Mouse (Mus musculus) gastrocnemius, postnatal 10 days (tissue): ENCODE data around the gene Cfap157. TPM values are rescaled to one million over a fixed set of nuclear protein-coding genes. Genes with fewer than 3 reads are reported as not detected.
A peak's percentile ranks its signal among the peaks of the same experiment; 100 is the strongest.

Experiments
- DNase-seq: peaks from one replicate; pipeline ENCODE4 v3.0.0; 2021; ENCODE audit warnings: mixed read lengths
- long read RNA-seq, 2 experiments: library from polyadenylated mRNA; stranded (forward); transcript quantifications; one replicate each; pipeline ENCODE4 v2.0.0; 2021
- total RNA-seq, 2 experiments: library from RNA; stranded (reverse); gene quantifications; 2 replicates each; pipeline ENCODE4 v1.2.3; 2021

Gene Cfap157
- not detected for total RNA-seq
- long read RNA-seq, experiment 1 = 0 reads
- long read RNA-seq, experiment 2 = 0 reads

- DNase-seq = no peak
Observed at GRCm38 (mm10) chr2:32784048-32784681, at the start of gene Cfap157. TSS of gene Cfap157 (minus strand) at chr2:32784428.

DNA sequence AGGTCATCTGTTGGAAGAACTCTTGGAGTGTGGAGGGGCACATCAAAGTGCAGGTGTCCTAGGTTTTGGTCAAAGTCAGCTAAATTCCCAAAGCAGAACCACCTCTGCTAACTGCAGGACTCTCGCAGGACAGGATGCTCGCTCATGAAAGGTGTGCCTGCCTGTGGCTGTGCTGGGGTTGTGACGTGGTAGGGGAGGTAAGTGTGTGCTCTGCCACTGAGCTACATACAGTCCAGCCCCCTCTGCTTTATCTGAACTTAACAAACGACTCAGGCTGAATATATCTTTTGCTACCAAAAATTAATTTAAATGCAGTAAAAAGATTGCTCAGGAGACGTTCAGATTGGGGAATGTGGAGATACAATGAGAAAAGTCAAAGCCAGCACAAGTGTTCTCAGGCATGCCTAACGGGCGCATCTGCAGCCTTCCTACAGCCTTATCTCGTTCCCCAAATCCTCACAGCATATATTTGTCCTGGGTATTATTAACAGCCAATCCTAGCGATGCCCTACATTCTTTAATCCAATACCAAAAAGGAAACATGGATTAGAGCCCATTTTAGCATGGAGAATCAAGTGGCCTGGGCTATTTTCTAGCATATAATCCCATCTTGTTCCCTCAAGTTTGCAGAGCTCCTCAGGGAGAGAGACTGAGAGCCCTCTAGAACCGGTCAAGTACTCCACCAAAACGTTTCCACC lies 44.9 kb upstream of the Cfap157 start:
- DNase-seq = no peak

GRCm38 (mm10) chr2:32825796-32826195 lies 41.6 kb upstream of the Cfap157 start:
- DNase-seq = no peak

DNA sequence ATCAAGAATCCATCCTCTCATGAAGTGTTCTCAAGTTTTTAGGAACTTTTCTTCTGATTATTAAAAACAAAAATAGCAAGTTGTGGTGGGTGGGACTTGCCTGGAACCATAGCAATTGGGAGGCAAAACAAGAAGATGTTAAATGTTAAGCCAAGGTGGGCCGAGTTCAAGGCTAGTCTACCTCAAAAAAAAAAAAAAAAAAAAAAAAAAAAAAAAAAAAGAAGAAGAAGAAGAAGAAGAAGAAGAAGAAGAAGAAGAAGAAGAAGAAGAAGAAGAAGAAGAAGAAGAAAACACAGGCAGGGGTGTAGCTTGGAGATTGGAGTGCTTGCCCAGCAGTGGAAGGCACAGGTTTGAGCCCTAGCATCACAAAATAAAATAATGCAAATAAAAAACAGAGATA lies 40.5 kb upstream of the Cfap157 start:
- no peak for DNase-seq

GRCm38 (mm10) chr2:32824181-32824580 lies 40.0 kb upstream of the Cfap157 start:
- no peak for DNase-seq

- no peak for DNase-seq
Observed at GRCm38 (mm10) chr2:32823579-32824154, 39.4 kb upstream of the Cfap157 start.

GRCm38 (mm10) chr2:32823153-32823552 lies 38.9 kb upstream of the Cfap157 start:
- no peak for DNase-seq

- DNase-seq = peak; percentile 16
Observed at GRCm38 (mm10) chr2:32822643-32823042, 38.4 kb upstream of the Cfap157 start.

DNA sequence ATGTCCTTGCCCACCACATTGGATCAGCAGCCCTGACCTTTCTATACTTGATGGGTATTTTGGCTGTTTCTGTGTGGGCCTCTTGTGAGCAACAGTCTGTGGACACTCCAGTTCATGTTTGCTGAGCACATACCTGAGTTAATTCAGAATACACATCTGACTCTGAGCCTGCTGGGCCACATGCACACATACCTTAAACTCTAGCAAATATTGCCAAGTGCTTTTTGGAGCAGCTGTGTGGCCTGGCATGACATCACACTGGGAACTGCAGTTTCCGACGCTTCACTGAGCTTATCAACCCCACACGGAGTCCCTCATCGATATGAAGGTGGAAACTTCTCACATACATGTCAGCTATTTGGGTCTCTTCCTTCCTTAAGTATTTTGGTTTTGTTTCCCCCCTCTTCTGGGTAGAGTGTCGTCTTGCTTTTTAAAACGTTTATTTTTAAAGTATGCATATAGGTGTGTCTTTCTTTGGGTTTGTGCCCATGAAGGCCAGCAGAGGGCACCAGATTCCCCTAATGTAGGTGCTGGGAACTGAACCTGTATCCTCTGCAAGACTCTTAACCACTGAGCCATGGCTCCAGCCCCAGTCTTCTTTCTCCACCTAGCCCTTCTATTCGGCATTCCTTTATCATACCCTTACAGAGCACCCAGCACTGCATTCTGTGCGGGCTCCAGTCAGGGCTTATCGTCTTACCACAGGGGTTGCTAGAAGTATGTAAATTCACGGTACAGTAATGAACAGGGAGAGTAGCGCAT lies 37.0 kb upstream of the Cfap157 start:
- peak; percentile 27 for DNase-seq

GRCm38 (mm10) chr2:32818208-32818607 lies 34.0 kb upstream of the Cfap157 start:
- DNase-seq = no peak

DNA sequence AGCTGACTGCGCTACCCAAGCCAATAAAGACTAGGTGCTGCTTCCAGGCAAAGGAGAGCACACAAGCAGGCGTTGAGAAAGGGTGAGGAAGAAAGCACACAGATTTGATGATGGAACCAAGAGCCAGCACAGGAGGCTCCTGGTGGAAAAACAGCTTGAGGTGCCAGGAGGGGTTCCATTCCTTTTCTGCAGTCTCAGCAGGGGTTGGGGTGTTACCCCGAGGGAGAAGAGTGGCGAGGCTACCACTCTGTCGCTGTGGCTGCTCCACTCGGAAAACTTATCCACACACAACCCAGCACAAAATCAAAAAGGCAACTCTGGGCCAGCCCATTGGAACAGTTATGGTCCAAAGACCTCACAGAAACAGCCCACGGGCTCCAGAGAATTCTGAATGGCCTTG lies 33.4 kb upstream of the Cfap157 start:
- DNase-seq = no peak

- DNase-seq = no peak
Observed at GRCm38 (mm10) chr2:32816946-32817581, 32.8 kb upstream of the Cfap157 start.

DNA sequence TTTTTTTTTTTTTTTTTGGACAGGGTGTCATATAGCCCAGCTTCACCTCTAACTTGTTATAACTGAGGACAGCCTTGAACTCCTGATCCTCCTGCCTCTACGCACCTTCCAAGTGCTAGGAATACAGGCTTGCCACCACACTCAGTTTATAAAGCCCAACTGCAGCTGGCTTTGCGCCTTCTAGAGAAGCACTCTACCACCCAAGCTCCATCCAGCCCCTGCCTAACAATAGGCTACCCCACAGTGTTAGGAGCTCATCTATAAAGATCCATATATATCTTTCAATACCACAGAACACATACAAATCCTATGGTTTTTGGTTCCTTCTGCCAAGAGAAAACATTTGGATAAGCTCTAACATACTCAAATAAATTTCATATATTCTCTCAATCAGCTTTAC lies 32.3 kb upstream of the Cfap157 start:
- DNase-seq = no peak

- DNase-seq = no peak
Observed at GRCm38 (mm10) chr2:32811959-32812358, 27.7 kb upstream of the Cfap157 start.

DNA sequence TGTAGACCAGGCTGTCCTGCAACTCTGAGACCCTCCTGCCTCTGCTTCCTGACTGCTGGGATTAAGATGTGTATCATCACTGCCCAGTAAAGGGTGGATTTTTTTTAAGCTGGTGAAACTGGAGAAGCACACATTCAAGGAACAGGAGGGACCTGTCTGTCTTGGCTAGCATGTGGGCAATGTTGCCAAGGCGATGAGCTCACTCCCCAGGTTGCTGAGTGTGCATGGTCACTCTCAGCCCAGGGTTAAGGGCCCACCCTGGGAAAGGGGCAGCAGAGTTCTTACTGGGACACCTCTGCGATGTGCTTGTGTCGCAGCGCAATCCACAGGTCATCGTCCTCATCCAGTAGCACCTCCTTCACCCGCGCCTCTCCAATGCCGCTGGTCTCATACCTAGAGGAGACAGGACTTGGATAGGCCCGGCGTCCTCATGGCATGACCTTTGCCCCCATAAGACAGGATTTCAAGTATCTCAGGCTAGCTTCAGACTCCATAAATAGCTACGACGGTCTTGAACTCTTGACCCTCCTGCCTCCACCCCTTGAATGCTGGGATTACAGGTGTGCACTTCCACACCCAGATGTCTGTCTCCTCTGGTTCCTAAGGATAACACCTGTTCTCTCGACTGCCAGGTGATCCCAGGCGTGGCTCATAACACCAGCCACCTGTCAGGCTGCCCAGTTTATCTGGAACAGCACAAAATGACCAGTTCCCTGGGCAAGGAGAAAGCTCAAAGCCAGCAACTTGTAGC lies 24.8 kb upstream of the Cfap157 start:
- no peak for DNase-seq

DNA sequence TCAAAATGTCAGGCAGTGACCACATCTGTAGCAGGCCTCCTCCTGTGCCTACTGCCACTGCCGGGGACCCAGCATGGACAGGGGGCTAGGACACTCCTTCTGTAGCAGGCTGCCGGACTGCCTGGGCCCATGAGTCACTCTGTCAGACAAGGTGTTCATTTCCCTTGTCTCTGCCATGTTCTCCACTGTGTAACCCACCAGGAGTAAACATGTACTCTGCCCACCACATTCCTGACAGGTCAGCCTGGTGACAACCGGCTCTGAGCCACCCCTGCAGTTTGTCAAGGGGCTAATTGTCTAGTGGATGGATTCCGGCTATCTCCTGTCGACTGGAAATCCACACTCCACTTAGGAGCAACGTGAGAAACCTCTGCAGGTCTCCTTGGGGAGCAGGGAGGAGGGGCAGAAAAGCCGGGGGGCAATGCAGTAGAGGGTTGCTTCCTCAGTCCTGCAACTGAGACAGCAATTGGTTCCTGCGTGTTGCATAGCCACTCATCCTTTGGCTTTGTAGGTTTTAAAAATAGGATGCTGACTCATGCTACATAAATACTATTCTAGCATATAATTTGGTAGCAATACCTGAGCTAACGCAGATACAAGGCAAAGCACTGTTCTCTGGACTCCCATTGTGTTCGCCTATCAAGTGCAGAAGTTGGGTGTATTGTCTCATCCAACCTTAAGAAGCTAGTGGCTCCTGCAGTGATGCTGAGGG lies 14.2 kb upstream of the Cfap157 start:
- DNase-seq = no peak

- no peak for DNase-seq
Observed at GRCm38 (mm10) chr2:32795748-32796418, 11.7 kb upstream of the Cfap157 start.

DNA sequence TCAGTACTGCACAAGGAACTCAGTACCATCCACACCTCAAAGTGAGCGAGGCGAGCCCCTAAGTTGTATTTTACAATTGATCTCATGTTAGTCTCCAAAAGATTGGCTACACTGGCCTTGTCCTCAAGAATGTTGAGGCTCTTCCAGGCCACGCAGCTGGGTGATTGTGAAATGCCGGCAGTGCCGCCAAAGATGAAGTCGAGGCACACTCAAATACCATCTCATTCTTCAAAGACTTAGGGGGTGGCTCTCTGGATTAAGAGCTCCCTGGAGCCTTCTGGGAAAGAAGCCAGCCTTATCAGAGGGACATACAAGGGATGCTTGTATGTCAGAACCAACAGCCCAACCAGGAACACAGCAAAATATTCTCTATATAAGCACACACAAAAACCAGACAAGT lies 7.1 kb upstream of the Cfap157 start:
- DNase-seq = peak; percentile 48

DNA sequence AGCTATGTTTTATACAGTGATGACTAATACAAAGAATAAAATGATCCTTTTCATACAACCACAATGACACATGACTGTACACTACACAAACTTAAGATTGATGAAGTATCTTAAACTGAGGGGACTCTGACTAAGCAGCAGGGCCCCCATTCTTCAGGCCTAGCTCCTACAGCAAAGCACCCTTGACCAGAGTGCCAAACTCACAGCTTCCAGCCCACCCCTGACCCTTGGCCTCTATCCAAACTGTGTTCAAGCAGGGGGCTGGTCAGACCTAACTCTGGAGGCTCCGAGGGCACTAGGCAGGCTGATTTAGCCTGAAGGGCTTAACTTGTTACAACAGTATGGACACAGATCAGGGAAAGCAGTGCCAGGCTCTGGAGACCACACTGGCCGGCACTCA lies 4.4 kb upstream of the Cfap157 start:
- DNase-seq = no peak

DNA sequence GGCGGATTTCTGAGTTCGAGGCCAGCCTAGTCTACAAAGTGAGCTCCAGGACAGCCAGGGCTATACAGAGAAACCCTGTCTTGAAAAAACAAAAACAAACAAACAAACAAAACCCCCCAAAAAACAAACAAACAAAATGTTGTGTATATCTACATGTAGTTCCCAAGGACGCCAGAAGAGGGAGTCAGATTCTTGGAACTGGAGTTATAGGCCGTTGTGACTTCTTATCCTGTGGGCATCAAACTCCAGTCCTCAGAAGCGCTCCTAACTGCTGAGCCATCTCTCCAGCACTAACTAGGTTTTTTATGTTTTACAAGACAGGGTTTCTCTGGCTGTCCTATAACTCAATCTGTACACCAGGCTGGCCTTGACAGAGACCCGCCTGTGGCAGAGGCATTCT lies 2.9 kb upstream of the Cfap157 start:
- DNase-seq = no peak
